Mouse (Mus musculus) G1E (cell line): ENCODE measurements at regions not wholly inside any gene's neighbourhood (a gene's known extent, or its start where the extent isn't known, plus 50 kb on each side); places are given as distances from the start of the nearest gene placed in this dataset.

Experiments used
- CTCF ChIP-seq: IDR thresholded peaks from 2 replicates; pipeline ENCODE4 v1.5.1; 2012; ENCODE audit warnings: low read depth, low read length, inconsistent platforms, mixed read lengths
- GATA1 ChIP-seq: IDR thresholded peaks from 2 replicates; pipeline ENCODE4 v1.6.1; 2012; ENCODE audit warnings: borderline replicate concordance, low read length, inconsistent platforms, mixed read lengths
- POLR2AphosphoS5 ChIP-seq: IDR thresholded peaks from 2 replicates; pipeline ENCODE4 v1.6.1; 2012; ENCODE audit warnings: low read depth, low read length, inconsistent platforms; ENCODE audit not compliant: insufficient replicate concordance
- TAL1 ChIP-seq: conservative IDR thresholded peaks from 2 replicates; pipeline ENCODE4 v1.6.1; 2012; ENCODE audit warnings: low read depth, low read length, inconsistent platforms, mixed read lengths

DNA sequence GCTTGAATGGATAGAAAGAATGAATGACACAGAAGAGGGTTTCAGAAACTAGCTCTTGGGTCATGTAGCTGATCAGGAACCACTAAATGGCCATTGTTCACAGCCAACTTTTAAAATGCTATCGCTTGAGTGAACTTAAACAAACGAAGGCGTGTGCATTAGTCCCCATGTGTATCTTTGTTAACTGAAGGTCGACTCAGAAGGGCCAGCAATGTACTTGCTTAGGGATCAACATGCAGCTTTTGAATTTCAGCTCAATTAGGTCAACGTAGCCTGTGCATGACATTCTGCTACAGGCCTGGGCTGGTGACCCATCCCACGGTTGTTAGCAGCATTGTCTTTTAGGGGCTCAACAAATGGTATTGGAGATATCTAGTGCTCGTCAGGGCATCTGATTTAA is 127.1 kb upstream of the Pik3r1 start:
- TF ChIP-seq GATA1 = no peak
- no peak for TF ChIP-seq CTCF
- no peak for TF ChIP-seq TAL1
- TF ChIP-seq POLR2AphosphoS5 = no peak
